Mouse (Mus musculus) T-helper 17 cell (primary cell): ENCODE measurements around the gene Spint5.
"Not testable (repeated sequence)": the region's sequence is repeated elsewhere in the genome, so short reads cannot be mapped to it uniquely, and the experiment has no call there.

Experiments
- in situ Hi-C, 2 experiments: fragments of 300-600 bp; cut with MboI, MseI; formaldehyde crosslinking; loops; 1 replicate in 1 of 2; 2 replicates in 1 of 2; pipeline ENCODE4 v1.15.1; 2025; ENCODE audit warnings: high pct_unique_total_duplicates in 2 of 2

The Spint5 gene

DNA sequence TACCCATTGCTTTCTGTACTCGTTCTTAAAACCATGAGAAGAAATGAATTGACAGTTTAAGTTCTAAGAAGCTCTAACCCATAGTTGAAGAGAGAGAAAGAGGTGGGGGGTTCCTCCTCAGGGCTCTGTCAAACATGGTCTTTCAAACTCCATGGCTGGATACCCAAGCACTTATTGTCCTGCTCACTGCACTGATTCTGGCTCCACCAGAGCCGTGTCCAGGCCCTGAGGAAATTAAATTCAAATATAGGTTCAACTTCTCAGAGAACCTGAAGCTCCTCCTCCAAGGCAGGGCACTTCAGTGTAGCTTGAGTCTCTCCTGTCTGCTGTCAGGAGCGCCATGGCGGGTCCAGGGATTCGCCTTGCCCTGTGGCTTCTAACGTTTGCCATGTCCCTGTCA, at the start of gene Spint5:
Spint5 (plus strand) TSS at position 301 of the 400 bp plus-strand sequence.
- in situ Hi-C loops = no loop called here

DNA sequence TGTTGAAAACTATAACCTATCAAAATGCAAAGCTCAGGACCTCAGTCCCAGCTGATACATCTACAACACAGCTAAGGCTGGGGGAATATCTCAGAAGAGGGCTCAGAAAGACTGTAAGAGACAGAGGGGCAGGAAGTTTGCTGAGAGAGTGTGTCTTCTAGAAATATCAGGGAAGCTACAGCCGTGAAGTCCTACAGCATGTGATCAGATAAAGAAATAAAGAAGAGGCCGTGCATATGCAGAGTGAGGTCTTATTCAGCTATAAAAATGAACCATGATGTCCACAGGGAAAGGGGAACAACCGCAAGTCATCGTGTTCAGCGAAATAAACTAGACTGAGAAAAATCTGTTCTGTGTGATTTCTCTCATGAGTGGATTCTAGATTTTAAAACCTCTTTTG, 44.8 kb upstream of the Spint5 start:
- in situ Hi-C loops = no loop called here

DNA sequence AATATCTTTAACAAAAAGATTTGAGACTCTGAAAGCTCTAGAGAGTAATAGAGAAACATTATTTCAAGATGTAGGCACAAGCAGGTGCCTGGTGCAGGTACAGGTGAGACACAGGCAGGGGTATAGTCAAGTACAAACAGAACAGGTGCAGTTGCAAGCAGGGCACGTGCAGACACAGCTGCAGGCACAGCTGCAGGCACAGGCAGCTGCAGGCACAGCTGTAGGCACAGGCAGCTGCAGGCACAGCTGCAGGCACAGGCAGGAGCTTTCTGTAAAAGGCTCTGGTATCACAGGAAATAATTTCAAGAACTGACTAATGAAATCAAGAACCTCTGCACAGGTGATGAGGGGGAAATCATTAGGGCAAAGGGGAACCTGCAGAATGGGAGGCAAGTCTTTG, 44.2 kb upstream of the Spint5 start:
- in situ Hi-C loops = no loop called here

DNA sequence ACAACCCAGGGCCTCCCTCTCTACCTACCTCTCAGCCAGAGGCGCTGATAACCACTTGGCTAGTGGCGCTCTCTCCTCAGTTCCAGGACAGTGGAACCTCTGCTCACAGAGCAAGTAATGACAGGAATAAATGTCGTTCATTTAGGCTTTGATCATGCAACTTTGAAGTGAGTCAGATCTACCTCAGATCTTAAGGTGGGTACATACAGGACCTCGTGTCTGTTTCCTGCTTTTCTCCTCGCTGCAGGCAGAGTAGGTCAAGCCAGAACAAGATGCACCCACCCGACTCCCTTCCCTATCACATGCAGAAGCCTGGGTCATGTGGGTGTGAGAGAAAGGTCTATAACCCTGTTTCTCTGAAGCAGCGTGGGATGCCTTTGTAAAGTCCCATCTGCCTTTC, 41.1 kb upstream of the Spint5 start, which contains the start of gene Wfdc11:
Wfdc11 (minus strand) TSS at position 101 of the 400 bp plus-strand sequence.
- in situ Hi-C loops = no loop called here

DNA sequence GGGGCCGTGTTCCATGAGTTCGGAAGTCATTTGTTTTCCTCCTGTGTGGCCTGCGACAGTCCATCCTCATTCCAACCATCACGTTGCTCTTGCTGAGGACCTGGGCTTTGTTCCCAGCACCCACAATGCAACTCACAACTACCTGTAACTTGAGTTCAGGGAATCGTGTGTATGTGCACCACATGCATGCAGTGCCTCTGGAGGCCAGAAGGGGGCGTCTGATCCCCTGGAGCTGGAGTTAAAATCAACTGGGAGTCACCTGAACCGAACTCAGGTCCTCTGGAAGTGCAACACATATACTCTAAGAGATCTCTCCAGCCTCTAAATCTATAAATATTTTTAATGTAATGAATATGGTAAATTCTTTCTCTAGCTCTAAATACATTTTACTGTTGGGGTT, 39.0 kb upstream of the Spint5 start:
- in situ Hi-C loops = loop anchor here in 1 of 2 experiments (5.0 kb wide), 1 partner anchor 51 kb away; no protein-coding TSS in a partner anchor

DNA sequence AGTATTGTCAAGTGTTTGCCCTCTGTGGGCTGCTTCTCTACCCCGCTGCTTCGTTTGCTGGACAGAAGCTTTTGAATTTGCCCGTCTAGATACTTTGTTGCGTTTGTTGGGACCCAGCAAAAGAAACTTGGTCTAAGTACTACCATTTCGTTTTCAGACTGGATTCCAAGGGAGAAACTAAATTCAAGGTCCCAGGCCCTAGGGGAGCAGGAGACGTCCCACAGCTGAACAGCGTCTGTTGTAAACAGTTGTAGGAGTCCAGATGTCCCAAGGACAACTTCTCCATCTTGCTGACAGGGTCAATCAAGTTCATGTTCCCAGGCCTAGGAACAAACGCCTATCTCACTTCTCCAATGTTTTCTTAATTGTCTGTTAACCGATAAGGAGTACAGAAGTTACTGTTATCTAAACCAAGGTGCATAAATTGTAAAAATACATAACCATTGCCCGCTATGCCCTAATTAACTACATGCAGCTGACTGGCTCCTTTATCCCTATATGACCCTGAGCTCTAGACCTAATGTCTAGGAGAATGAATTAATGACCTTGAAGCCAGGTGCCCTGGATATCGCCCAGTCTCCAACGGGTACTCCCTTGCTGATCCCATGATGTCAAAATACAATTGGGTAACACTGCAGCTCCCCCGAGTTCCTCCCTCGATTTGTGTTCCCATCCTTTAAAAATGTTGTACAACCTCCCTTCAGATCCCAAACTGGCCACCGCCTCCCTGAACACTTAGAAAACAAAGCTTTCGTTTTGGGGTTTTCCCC, 38.0 kb upstream of the Spint5 start:
- in situ Hi-C loops = loop anchor here in 1 of 2 experiments (5.0 kb wide), 1 partner anchor 50 kb away; no protein-coding TSS in a partner anchor

DNA sequence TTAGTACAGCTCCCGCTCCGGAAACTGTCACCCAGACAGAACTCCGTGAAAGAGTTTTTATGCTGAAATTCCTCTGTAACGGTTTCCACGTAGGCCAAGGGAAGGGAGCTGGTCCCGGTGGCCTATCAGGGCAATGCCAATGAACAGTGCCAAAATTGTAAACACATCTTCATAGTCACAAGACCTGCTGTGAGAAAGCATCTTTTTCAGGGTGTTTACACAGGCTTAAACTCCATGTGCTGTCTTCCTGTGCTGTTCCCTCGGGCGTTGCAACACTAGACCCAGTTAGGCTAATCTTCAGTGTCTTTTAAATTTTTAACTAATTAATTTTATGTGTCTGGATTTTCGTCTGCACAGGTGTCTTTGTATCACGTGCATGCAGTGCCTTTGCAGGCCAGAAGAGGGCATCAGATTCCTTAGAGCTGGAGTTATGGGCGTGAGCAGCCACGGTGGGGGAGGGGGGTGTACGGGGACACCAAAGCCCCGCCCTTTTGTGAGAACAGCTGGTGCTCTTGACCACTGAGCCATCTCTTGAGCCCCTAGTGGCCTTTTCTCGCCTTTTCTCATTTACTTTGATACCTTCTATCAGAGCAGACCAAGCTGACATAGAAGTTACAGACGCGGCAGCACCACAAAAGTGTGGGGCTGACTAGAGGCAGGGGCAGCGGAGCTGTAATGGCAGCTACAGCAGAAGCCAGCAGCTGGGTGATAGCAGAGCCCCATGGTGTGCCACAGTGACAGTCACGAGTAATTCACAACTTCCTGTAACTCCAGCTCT, 36.1 kb upstream of the Spint5 start:
- in situ Hi-C loops = loop anchor here in 1 of 2 experiments (5.0 kb wide), 1 partner anchor 48 kb away; no protein-coding TSS in a partner anchor

DNA sequence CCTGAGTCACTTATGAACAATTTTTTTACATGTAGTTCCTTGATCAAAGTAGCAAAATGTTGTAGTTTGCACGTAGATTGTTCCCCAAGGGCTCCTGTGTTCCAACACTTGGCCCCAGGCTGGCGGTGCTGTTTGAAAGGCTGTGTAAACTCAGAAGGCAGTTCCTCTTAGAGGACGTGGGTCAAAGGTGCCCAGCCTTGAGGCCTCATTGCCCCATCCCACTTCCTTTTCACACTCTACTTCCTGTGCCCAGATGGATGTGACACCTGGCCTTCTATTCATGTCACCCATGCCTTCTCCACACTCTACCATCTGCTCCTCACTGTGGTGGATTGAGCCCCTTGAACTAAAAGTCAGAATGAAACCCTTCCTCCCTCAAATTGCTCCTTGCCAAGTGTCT, 35.2 kb upstream of the Spint5 start:
- in situ Hi-C loops = loop anchor here in 1 of 2 experiments (5.0 kb wide), 1 partner anchor 47 kb away; no protein-coding TSS in a partner anchor

DNA sequence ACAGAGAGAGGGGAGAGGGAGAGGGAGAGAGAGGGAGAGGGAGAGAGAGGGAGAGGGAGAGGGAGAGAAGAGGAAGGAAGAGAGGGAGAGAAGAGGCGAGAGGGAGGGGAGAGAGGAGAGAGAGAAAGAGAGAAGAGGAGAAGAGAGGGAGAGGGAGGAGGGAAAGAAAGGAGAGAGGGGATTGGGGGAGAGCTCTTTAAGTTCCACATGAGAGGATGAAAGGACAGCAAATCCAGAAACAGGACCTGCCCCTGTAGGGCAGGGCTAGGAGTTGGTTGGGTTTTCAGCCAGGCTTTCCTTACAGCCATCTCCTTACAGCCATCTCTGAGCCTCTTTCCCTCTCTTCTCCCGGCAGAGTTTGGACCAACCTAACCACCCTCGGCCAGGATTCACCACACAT, 30.3 kb upstream of the Spint5 start, which contains the start of gene Wfdc13:
Wfdc13 (plus strand) TSS at position 301 of the 400 bp plus-strand sequence.
- in situ Hi-C loops = no loop called here

DNA sequence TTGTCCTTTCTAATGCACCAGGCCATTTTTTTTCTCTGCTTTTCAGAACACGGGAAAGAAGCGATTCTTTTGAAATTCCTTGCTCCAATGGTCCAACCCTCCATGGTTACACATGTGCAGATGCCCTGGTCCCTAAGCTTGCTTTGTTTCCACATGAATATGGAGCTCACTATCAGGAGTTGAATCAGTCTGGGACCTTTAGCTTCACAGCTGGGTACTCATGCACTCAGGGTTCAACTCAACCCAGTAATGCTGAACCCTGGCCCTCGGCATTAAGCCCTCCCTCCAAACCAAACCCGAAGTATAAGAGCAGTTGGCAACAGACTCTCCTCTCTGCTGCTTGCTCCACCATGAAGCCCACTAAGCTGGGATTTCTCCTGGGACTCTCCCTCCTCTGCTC, 16.9 kb upstream of the Spint5 start, which contains the start of gene Spint4:
Spint4 (plus strand) TSS at position 301 of the 400 bp plus-strand sequence.
- in situ Hi-C loops = no loop called here

DNA sequence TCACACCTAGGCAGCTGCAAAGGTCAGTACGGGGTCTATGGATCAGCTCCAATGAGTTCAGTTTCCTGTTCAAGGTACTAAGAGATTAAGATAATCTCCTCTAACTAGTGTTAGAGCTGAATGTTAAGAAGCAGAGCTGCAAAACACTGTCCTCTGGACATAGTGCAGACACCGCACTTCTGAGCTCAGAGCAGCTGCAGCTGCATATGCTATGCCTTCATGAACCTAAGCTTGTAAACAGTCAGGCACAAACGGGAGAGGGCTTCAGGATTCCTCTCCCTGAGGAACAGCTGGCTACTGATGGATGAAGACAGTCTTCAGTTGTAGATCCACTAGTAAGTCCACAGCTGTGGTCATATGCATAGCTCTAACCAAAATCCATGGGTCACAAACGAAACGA, 14.1 kb upstream of the Spint5 start:
- in situ Hi-C loops = no loop called here

DNA sequence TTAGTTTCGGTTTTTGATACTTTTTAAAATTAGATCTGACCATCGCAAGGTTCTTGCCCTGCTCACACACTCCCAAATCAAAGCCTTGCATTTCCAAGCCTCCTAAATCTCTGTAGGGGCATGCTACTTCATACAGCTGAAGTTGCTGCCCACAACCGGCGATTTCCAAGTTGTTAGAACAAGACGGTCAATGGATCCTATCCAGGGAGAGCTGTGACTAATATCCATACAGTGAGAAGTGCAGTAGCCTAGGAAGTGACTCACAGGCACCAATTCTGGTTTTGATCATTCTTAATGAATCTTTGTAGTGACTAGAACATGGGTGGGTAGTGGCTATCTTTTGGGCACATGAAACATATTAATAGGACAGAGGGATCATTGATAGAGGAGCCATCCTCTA, 13.3 kb upstream of the Spint5 start:
- in situ Hi-C loops = no loop called here

DNA sequence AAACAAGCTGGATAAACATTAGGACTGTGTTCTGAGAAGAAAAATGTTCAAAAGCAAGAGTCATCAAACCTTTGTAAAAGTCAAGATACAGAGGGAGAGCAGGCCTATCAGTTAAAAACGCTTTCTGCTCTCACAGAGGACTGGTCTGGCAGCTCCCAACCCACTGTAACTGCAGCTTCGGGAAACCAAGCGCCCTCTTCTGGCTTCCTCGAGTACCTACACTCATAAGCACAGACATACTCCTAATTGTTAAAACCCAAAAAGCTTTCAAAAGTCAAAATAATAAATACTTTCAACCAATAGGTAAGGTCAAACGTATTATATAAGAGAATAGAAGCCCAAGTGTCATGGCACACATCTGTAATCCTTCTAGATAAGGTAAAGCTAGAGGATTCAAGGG, 10.9 kb upstream of the Spint5 start:
- in situ Hi-C loops = no loop called here

DNA sequence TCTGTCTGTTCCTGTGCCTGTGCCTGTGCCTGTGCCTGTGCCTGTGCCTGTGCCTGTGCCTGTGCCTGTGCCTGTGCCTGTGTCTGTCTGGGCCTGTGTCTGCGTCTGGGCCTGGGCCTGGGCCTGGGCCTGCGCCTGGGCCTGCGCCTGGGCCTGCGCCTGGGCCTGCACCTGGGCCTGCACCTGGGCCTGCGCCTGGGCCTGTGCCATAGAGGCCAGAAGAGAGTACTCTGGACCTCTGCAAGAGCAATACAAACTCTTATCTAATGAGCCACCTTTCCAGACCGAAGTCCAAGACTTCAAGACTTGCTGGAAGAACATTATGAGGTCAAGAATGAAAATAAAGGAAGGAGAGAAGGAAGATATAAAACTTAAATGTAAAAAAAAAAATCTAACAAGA, 9.8 kb upstream of the Spint5 start:
- in situ Hi-C loops = no loop called here

DNA sequence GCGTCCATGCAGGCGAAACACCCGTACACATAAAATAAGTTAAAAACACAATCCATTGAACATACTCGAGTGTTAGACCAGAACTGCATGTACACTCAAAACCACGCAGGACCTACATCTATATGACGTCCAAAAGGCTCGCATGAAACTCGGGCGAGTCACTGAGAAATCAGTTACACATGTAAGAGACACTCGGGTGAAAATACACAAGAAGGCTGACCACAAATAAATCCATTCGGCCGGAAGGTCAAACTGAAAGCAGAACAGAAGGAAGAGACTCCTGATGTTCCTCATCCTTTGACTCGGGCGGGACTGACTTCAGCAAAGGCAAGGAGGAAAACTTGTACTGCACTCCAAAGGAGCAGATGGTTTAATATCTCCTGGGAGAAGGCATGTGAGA, 9.1 kb upstream of the Spint5 start:
- in situ Hi-C loops = no loop called here

DNA sequence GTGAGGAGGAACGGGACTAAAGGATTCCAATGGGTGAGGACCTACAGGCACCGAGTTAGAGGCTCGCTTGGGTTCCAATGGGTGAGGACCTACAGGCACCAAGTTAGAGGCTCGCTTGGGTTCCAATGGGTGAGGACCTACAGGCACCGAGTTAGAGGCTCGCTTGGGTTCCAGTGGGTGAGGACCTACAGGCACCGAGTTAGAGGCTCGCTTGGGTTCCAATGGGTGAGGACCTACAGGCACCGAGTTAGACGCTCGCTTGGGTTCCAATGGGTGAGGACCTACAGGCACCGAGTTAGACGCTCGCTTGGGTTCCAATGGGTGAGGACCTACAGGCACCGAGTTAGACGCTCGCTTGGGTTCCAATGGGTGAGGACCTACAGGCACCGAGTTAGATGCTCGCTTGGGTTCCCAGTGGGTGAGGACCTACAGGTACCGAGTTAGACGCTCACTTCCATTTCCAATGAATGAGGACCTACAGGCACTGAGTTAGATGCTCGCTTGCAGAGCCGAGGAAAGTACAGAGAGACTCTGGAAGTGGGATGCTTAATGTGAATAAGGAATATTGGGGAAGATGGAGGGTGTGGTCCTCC, 1.2 kb downstream of the Spint5 start:
- in situ Hi-C loops = not testable (repeated sequence)

DNA sequence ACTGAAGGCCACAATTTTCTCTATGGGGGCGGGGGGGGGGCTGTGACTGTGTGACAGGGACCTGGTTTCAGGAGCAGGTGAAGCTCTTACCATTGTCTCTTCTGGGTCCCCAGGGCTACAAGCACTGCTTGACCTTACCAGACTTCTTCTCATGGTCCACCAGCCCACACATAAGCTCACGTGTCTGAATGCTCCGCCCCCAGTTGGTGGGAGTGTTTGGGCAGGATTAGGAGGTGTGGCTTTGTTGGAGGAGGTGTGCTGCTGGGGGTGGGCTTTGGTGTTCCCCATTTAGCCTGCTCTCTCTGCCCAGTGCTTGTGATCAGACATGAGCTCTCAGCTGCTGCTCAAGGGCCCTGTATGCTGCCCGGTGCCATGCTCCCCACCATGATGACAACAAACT, 8.2 kb downstream of the Spint5 start:
- in situ Hi-C loops = loop anchor here in 1 of 2 experiments (5.0 kb wide), 1 partner anchor 131 kb away; the partner anchor contains the start of gene Eppin

DNA sequence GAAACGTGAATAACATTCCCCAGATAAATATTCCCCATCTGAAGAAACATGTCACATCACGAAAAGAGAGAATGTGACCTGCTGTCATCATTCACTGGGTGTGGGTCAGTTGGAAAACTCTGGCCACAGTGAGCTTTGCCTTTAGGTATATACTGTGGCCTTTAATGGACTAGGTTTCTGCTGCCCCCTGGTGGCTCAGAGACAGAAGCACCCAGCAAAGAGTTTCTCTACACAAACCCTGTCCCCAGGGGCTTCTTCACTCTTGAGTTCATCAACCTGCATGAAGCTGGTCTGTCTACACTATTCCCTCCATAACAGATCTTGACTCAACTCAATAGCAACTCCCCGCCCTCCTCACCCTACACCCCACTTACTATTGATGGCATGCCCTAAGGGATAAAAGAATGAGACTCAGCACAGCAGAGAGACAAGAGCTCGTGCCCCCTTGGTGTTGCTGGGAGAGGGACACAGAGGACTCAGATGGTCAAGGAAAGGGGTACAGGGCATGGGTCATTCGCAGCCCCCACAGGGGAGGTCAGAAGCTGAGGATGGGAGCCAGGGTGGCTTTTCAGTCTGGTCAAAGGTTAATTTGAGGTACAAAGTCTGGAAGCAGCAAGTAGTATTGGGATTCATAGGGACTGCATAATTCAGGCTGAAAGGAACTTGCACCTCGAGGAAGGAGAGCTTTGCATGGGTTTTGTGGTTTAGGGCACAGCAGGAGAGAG, 11.0 kb downstream of the Spint5 start:
- in situ Hi-C loops = loop anchor here in 1 of 2 experiments (5.0 kb wide), 1 partner anchor 49 kb away; no protein-coding TSS in a partner anchor

DNA sequence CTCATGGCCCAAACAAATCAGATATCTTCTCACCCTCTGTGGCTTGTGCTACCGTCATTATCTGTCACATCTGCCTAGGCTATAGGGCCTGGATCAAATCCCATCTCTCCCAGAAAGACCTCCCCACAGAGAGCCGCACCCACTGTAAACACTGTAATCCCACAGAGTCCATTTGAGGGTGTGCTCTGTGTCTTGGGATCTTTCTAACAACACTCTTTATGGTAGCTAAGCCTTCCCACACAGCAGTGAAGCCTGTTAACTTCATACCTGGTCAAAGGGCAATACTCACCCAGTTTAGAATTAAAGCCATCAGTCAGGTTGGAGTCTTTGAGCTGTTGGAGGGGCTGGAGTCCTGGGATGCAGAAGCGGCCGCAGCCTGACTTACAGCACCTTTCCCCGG, 16.6 kb downstream of the Spint5 start:
- in situ Hi-C loops = no loop called here

DNA sequence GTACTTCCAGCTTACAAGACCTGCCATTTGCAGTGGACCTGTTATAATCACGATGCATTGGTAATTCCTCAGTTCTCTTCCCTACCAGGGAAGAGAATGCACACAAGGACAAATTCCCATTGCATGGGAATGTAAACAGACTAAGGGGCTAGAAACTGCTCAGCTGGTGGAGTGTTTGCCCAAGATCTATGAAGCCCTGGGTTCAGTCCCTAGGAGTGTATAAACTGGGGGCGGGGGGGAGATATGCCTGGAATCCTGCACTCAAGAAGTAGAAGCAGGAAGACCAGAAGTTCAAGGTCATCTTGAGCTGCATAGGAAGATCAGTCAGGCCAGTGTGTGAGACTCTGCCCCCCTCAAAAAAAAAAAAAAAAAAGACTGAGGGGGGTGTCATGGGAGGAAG, 18.2 kb downstream of the Spint5 start:
- in situ Hi-C loops = no loop called here

DNA sequence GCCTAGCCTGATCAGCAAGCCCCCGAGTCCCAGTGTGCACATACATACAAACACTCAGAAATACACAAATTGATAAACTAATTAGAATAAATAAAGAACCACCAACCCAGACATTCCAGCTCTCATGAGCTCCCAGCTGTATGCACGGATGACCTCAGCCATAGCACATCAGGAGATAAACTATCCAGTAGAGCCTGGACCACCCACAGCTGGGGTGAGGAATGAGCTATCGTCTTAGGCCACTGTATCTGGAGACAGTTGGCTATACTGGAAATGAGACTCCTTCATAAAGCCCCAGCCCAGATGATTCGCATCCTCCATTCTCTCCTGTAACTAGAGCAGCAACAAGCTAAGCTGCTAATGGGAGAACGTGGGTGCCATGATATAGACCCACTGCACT, 19.7 kb downstream of the Spint5 start:
- in situ Hi-C loops = no loop called here
